Mouse (Mus musculus): Measurements from ENCODE around the gene Mcur1. TPM values are rescaled to one million over a fixed set of nuclear protein-coding genes. Genes with fewer than 3 reads are reported as not detected.
A peak's percentile ranks its signal among the peaks of the same experiment; 100 is the strongest.

Gene Mcur1
- total RNA-seq, 2 experiments from 2014 or later, result 3.0 to 3.8 TPM

DNA sequence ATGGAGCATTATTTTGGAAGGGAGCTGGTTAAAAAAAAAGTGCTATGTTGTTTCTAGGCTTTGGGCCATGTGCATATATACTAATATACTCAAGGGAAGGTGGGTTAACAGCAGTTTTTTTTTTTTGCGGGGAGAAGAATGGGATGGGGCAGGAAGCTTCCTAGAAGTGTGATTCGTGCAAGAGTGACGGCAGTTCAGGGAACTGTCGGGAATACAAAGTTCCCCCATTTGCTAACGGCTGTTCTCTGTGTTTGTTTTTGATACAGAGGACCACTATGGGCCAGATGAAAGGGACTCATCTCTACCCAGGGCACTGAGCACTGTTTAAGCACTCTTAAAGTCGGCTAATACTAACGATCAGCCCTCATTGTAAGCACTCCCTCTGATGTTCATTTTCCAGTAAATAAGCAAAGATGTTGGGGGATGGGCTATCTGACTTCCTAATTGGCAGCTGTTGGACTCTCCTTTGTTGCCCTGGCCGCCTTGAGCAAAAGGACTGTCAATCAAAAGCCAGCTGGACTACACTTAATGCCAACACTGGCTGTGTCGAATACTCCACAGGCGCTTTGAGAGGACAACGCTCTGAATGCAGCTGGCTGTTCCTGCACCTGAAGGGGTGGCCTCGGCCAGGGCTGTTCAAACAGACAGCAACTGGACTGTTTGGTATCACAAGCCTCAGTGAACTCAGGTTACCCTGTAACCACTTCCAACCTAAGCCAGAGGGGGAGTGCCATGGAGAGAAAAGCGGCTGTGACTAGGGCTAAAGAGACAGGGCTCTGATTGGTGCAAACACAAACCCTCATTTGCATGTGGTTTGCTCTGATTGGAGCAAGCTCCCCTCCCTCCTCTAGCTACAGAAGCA is 28.9 kb downstream of the Mcur1 start:
- ATAC-seq (replicated peaks; ENCODE audit: low FRiP score, poor library complexity, severe bottlenecking), result 0 out of 2 replicates have a peak, but pooled peaks have one; percentile 39

DNA sequence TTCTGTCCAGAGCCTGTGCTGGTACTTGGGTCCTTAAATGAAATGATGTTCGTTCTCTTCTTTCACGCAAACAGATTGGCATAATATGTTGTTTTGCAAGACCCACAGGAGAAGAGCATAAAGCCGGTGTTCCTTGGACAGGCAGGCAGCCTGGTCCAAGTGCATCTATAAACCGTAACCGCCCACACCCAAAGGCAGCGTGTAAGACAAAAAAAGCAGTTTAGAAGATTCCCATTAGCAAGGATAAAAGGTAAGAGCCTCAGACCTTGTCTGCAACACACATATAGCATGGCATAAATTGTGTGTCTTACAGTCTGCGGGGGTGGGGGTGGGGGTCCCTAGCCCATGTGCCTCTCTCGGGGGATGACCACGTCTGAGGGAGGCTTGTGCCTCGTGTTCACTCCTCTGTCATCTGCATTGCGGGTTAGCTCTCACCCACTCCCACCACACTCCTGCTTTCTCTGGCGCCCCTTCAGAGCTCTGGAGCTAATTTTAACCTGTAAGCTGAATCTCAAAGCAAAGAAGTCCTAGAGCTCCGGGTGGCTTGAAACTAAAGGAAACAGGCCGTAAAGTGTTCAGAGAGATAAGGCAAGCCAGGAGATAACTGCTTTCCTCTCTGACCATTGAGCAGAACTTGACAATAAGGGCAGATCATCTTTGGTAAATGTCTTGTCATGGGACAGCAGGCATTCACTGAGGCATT is 29.7 kb downstream of the Mcur1 start:
- no peak for ATAC-seq (replicated peaks; ENCODE audit: low FRiP score, poor library complexity, severe bottlenecking)

DNA sequence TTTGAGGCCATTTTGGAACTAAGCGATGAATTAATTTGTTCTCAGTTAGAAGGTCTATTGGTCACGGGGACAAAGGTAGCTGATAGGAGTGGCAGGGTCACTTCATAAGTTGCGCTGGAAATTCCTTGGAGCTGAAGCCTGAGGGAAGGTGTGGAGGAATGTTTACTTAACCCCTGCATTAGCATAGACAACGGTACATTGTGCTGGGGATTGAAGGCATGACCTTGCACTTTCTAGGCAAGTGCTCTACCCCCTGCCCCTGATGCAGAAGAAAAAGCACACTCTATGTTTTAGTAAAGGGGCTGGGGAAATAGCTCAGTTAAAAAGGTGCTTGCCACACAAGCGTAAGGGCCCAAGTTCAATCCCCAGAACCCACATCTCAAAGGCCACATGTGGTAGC is 33.7 kb downstream of the Mcur1 start:
- ATAC-seq (replicated peaks; ENCODE audit: low FRiP score, poor library complexity, severe bottlenecking), result no peak

DNA sequence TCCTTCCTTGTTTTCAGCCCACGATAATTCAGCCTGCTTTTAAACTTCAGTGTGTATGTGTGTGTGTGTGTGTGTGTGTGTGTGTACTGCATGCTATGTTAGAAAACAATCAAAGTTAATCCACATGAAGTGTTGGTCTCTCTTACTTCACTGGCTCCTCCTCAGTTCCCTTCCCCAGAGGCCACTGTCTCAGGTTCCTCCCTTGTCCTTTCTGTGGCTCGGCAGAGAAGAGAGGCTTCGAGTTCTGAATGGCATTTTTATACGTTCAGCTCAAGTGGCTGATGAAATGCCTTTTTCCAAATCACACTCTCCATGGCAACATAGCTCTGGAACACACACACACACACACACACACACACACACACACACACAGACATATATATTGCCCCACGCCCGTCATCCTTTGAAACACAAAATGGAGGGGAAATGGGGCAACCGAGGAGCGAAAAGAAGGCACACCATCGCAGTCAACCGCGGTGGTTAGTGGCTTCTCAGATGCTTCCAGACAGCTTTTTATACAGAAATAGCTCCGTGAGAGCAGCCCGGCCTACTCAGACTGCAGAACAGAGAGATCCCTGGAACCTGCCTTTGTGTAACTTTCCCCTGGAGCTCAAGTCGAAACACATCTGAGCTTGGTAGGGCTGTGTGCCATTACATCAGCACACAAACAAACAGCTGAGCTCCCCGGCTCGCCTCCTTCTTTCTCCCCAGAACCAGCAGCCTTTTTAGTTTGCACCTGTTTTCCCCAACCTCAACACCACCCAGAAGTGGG is 34.4 kb downstream of the Mcur1 start:
- ATAC-seq (replicated peaks; ENCODE audit: low FRiP score, poor library complexity, severe bottlenecking), result no peak

DNA sequence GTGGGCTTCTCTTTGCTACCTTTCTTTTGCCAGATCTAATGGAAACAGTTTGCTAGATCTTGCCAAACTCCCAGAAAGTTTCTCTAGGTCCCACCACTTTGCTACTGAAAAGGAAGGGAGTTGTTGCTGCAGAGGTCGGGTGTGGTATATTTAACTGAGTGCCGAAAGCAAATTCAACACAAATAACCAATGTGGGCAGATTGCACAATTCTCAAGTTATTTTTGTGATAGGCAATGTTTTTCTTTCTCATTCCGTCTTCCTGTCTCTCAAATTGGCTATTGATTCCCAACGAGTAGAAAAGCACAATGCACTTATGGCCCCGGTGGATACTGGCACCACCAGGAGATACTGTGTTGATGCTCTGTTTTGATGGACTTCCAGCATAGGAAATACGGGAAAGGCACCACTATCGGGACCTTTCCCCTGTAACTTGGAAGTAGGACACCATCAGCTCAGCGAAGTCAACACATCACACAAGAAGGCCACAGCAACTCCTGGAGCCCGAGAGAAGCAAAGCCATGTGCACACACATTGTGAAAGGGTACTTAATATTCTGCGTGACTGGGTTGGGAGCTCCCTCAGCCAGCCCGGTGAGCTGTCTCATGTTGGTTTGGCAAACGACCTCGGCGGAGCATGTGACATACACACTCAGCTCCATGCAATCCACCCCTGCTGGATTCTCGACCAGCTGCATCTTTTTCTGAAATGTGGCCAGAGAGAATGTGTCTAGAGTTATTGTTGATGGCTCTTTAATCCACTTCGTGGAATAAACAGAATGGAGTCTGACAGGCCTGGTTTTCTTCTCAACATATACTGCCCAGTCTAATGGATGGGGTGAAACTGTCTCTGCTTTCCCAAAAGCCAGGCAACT is 35.3 kb downstream of the Mcur1 start:
- no peak for ATAC-seq (replicated peaks; ENCODE audit: low FRiP score, poor library complexity, severe bottlenecking)

DNA sequence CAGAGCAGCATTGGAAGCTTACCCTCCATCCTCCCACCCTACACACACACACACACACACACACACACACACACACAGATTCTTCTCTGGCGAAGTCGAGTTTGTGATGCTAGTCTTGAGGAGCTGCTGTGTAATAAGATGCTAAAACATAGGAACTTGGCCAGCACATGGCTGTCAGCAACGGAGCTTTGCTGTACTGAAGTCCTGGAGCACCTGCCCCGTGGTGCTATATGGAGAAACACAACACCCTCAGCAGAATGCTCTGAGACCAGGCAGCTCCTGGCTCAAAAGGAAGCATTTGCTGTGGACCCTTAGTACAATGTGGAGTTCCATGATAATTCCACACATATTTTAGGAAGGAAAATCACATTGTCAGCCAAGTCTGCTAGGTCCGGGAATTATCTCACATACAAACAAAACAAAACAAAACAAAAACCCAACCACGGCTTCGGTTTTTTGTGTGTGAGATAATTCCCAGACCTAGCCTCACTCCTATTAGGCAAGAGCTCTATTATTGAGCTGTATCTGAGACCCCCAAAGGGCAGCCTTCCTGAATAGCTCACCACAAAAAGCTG is 36.0 kb downstream of the Mcur1 start:
- no peak for ATAC-seq (replicated peaks; ENCODE audit: low FRiP score, poor library complexity, severe bottlenecking)

DNA sequence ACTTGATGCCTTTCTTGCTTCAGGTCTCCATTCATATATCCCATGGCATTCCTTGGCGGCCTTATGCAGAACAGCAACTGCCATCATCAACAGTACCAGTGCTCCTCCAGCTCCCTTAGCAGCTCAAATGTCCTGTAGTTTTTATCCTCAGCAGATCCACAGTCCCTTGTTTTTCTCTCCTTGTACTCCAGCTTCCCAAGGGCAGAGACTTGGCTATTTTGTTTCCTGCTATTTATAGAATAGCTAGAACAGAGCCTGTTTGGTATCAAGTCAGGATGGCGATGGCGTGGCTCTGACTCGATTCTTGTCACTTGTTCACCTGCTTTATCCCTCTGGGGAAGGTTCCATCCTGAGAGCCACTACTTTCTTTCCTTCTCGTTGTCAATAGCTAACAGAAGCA is 38.1 kb downstream of the Mcur1 start:
- no peak for ATAC-seq (replicated peaks; ENCODE audit: low FRiP score, poor library complexity, severe bottlenecking)

DNA sequence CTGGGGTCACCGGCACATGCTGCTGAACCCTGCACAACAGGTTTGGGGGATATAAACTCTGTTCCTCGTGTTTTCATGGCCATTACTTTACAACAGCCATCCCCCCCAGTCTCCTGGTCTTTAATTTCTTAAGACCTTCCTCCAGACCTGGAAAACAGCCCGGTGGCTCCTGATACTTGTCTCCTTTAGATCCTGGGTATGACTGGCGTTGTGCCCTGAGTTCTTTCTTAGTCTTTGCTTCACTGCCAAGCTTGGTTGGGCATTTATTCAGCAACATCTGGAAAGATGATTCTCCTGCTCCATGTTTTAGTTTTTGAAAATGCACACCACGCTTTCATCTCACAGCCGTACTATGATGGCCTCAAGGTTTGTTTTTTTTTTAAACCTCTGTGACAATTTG is 40.7 kb downstream of the Mcur1 start:
- no peak for ATAC-seq (replicated peaks; ENCODE audit: low FRiP score, poor library complexity, severe bottlenecking)

DNA sequence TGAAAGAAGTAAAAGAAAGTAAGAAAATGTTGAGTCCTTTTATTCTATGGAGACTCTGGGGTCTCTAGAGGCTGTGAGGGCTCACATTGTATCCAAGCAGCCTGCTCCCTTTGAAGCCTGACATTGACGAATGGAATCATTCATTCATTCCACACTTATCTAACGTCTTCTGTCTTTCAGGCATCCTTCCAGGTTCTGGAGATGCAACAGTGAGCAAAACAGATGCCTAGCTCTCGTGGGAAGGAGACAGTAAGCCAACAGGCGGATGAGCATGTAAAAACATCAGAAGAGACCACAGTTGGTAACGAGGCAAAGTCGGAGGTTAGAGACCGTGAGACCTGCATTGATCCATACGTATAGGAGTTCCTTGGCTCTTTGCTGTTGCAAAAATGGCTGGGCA is 42.6 kb downstream of the Mcur1 start:
- ATAC-seq (replicated peaks; ENCODE audit: low FRiP score, poor library complexity, severe bottlenecking), result no peak

DNA sequence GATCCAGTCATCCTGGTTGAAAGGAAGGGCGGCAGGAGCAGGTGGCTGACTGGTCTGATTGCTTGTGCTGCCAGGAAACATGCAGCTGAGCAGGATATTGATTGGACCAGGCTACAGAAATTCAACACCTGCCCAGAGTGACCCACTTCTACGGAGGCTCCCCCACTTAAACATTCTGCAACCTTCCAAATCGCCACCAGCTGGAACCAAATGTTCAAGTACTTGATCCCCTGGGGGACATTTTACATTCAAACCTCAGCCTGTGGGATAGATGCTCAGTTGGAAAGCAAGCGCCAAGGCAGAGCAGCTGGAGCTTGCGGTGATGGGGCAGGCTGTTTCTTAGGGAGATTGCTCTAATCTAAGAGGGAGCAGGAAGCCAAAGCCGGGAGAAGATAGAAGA is 43.1 kb downstream of the Mcur1 start:
- no peak for ATAC-seq (replicated peaks; ENCODE audit: low FRiP score, poor library complexity, severe bottlenecking)

DNA sequence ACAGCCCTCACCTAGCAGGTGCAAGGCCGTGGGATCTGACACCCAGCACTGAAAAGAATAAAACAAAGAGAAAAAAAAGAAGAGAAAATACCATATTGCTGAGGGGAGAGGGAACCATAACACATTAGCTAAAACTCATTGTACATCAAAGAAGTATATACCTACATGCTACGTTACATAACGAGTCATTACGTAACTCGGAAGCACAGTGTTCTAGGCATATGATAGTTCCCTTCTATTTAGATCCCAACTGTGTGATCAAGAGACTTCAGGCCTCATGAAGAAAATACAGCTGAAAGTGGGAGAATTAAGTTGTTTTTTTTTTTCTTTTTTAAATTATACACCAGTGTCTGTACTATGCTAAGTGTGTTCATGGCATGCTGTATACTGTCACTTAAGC is 43.9 kb downstream of the Mcur1 start:
- ATAC-seq (replicated peaks; ENCODE audit: low FRiP score, poor library complexity, severe bottlenecking), result no peak

DNA sequence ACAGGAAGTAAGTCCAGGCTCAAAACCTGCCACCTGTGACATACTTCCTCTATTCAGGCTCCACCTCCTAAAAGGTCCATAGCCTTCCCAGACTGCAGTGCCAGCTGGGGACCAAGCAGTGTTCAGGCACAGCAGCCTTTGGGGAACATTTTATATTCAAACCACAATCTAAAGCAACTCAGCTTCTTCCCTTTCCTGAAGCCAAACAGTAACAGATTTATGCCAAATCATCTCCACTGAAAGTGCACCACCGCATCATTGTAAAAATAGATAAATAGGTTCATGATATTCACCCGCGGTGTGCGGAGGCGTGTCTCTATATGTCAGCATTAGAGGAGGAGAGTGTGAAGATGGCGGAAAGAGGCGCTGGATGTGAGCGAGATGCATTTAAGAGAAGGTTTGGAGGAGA is 45.0 kb downstream of the Mcur1 start:
- ATAC-seq (replicated peaks; ENCODE audit: low FRiP score, poor library complexity, severe bottlenecking), result no peak

DNA sequence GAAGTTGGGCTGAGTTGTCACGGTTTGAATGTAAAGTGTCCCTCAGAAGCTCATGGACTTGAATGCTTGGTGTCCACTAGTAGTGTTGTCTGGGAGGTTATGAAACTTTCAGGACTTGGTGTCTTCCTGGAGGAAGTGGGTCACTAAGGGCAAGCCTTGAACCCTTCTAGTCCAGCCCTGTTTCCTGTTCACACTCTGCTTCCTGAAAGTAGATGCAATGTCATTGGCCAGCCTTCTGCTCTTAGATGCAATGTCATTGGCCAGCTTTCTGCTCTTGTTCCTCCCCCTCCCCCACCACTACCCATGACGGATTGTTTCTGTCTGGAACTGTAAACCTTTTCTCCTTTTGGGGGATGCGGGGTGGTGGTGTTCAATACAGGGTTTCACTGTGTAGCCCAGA is 47.3 kb downstream of the Mcur1 start:
- no peak for ATAC-seq (replicated peaks; ENCODE audit: low FRiP score, poor library complexity, severe bottlenecking)

DNA sequence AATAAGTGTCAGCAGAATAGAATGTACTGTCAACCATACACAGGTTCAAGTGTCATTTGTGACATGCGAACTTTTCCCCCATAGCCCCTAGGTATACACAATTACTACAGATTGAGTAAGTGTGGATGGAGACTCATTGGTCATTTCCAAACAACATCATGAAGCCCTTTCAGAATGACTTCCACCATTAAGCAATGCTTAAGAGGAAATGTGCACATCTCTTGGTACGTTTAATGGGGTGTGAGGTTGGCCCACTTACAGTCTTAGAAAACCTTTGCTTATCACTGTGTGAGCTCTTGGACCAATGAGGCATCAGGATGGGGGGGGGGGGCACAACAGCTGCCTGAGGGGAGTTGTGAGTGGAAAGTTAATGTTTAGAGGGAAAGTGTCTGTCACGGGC is 54.2 kb downstream of the Mcur1 start:
- no peak for ATAC-seq (replicated peaks; ENCODE audit: low FRiP score, poor library complexity, severe bottlenecking)

DNA sequence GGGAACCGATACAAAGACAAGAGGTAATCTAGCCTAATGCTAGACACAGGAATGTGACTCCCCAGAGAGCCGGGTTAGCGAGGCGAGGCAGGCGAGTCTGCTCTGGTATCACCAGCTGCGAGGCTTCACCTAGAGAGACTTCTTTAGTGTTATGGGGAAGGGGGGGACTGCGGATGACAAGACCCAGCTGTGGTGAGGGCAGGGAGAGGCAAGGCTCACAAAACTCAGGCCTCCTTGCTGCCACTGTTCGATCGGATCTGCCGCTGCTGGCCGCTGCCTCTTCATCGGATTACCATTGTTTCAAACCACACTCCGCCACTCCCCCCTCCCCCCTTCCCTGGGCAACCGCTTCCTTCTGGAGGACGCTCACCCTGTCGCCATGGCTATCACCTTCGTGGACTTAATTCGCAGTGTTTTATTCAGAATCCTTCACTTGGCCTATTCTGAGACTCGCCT is 56.6 kb downstream of the Mcur1 start:
- ATAC-seq (replicated peaks; ENCODE audit: low FRiP score, poor library complexity, severe bottlenecking), result no peak

DNA sequence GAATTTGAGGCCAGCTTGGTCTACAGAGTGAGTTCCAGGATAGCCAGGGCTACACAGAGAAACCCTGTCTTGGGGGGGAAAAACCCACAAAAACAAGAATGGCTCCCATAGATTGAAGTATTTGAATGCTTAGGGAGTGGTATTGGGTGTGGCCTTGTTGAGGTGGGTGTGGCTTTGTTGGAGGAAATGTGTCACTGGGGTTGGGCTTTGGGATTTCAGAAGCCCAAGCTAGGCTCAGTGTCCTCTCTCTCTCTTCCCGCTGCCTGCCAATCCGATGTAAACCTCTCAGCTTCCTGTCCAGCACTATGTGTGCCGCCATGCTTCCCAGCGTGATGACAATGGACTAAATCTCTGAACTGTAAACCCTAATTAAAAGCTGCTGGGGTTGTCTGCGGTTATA is 58.4 kb downstream of the Mcur1 start:
- no peak for ATAC-seq (replicated peaks; ENCODE audit: low FRiP score, poor library complexity, severe bottlenecking)

DNA sequence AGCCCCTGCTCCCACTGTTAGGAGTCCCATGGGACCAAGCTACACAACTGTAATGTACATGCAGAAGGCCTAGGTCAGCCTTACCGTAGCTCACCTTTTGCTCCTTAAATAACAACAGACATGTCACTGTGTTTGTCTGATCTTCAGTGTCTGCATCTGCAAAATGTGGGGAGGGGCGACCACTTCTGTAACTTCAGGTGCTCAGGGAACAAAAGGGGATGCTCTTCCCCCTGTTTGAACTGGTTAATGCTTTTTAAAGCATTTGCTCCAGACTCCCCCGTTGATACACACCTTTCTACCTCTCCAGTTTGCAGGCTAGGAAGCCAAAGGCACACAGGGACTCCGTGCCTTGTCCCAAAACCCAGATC is 59.5 kb downstream of the Mcur1 start:
- ATAC-seq (replicated peaks; ENCODE audit: low FRiP score, poor library complexity, severe bottlenecking), result no peak

DNA sequence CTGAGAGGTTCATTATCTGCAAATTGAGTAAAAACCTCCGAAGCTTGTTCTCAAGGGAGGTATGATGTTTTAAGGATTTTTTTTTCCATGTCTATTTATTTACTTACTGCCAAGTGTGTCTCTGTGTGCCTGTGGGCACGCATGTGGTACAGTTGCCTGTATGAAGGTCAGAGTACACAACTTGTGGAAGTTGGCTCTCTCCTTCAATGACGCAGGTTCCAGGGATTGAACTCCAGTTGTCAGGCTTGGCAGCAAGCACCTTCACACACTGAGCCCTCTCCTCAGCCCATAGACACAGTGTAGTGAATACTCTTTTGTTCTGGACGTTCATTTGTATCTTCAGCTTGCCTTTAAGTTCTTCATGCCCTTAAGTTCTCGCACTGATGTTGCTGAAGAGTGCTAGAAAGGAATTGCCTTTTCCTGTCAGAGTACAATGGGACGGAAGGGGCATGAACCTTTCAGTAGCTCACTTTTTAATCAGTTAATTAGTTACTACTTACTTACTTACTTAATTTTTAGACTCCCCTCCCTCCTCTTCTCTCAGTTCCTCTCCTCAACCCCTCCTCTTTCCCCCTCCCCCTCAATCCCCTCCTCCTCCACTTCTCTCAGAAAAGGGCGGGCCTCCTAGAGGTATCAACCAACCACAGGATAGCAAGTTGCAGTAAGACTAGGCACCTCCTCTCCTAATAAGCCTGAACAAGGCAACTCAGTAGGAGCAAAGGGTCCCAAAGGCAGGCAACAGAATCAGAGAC is 60.1 kb downstream of the Mcur1 start:
- ATAC-seq (replicated peaks; ENCODE audit: low FRiP score, poor library complexity, severe bottlenecking), result no peak

DNA sequence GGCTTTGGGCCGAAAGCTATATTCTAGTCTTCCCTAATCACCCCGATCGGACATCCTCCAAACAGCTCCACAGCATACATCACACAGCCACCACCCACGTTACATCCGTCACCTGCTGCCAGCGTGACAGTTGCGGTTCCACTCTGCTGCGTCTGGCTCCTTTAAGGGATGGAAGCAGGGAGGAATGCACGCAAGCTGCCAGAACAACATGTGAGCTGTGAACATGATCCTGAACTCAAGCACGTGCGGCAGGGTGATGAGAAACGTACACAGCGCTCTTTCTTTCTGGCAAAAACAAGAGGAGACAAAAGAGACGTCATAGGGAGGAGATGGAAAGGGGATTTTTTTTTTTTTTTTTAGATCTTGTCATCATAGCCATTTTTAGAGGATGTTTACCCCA is 61.1 kb downstream of the Mcur1 start:
- ATAC-seq (replicated peaks; ENCODE audit: low FRiP score, poor library complexity, severe bottlenecking), result no peak
